Mouse (Mus musculus): Measurements from ENCODE around the gene Pnpo. TPM values are rescaled to one million over a fixed set of nuclear protein-coding genes. Genes with fewer than 3 reads are reported as not detected.
A peak's percentile ranks its signal among the peaks of the same experiment; 100 is the strongest.

The Pnpo gene
- polyA plus RNA-seq, 1 experiment from 2014 or later = 38.0 TPM

- H3K4me1 ChIP-seq (ENCODE audit: insufficient read depth, low read length) = peaks cover 22% of the 10 kb centered on the region
- 54% methylated on average over 9 of the region's 9 CpGs for WGBS
- H3K4me3 ChIP-seq (ENCODE audit: low read length) = peak overlapping the region; percentile 50
- no peaks in the 10 kb centered on the region for H3K9me3 ChIP-seq (ENCODE audit: low read length)
- no peaks in the 10 kb centered on the region for H3K36me3 ChIP-seq (ENCODE audit: insufficient read depth, low read length)
- ATAC-seq (ENCODE audit: low FRiP score, low TSS enrichment) = peak; percentile 72
- H3K9ac ChIP-seq (replicated peaks; ENCODE audit: low read length) = peak overlapping the region; percentile 72
- peak overlapping the region; percentile 99 for H3K27ac ChIP-seq (ENCODE audit: low read length)
- H3K4me2 ChIP-seq (replicated peaks; ENCODE audit: low read depth, low read length) = peak overlapping the region; percentile 52
- H3K27me3 ChIP-seq (ENCODE audit: insufficient read depth, low read length) = no peaks in the 10 kb centered on the region
Measured at GRCm38 (mm10) chr11:96929766-96930331, 13.9 kb downstream of the Pnpo start.

- Histone ChIP-seq H3K9ac (replicated peaks; ENCODE audit: low read length) (peak overlapping the region; percentile 72), H3K9me3 (ENCODE audit: low read length) (no peaks in the 10 kb centered on the region), H3K36me3 (ENCODE audit: insufficient read depth, low read length) (no peaks in the 10 kb centered on the region), H3K4me1 (ENCODE audit: insufficient read depth, low read length) (peaks cover 17% of the 10 kb centered on the region), H3K27me3 (ENCODE audit: insufficient read depth, low read length) (no peaks in the 10 kb centered on the region), H3K27ac (ENCODE audit: low read length) (peak overlapping the region; percentile 99), H3K4me2 (replicated peaks; ENCODE audit: low read depth, low read length) (peak overlapping the region; percentile 52), H3K4me3 (ENCODE audit: low read length) (peak overlapping the region; percentile 50)
- ATAC-seq (ENCODE audit: low FRiP score, low TSS enrichment) = peak; percentile 89
- WGBS = 10% methylated on average over 13 of the region's 13 CpGs
Measured at GRCm38 (mm10) chr11:96929096-96929765, 14.6 kb downstream of the Pnpo start.

GRCm38 (mm10) chr11:96928691-96929090 lies 15.1 kb downstream of the Pnpo start:
- 1% methylated on average over 5 of the region's 5 CpGs for WGBS
- peak overlapping the region; percentile 99 for H3K27ac ChIP-seq (ENCODE audit: low read length)
- H3K9ac ChIP-seq (replicated peaks; ENCODE audit: low read length) = peak overlapping the region; percentile 45
- ATAC-seq (ENCODE audit: low FRiP score, low TSS enrichment) = peak; percentile 78
- H3K36me3 ChIP-seq (ENCODE audit: insufficient read depth, low read length) = no peaks in the 10 kb centered on the region
- peak overlapping the region; percentile 52 for H3K4me2 ChIP-seq (replicated peaks; ENCODE audit: low read depth, low read length)
- no peaks in the 10 kb centered on the region for H3K9me3 ChIP-seq (ENCODE audit: low read length)
- H3K4me1 ChIP-seq (ENCODE audit: insufficient read depth, low read length) = peaks cover 17% of the 10 kb centered on the region
- no peaks in the 10 kb centered on the region for H3K27me3 ChIP-seq (ENCODE audit: insufficient read depth, low read length)
- peak overlapping the region; percentile 50 for H3K4me3 ChIP-seq (ENCODE audit: low read length)

- Histone ChIP-seq H3K4me3 (ENCODE audit: low read length) (peak within 1 kb of the TSS; percentile 50), H3K9me3 (ENCODE audit: low read length) (no peaks in the 10 kb centered on the region), H3K9ac (replicated peaks; ENCODE audit: low read length) (peak within 1 kb of the TSS; percentile 45), H3K36me3 (ENCODE audit: insufficient read depth, low read length) (no peaks in the 10 kb centered on the region), H3K4me2 (replicated peaks; ENCODE audit: low read depth, low read length) (peak within 1 kb of the TSS; percentile 52), H3K4me1 (ENCODE audit: insufficient read depth, low read length) (peaks cover 13% of the 10 kb centered on the region), H3K27me3 (ENCODE audit: insufficient read depth, low read length) (no peaks in the 10 kb centered on the region), H3K27ac (ENCODE audit: low read length) (peak within 1 kb of the TSS; percentile 99)
- WGBS = 56% methylated on average over 2 of the region's 2 CpGs
- no peak for ATAC-seq (ENCODE audit: low FRiP score, low TSS enrichment)
Measured at GRCm38 (mm10) chr11:96928088-96928487, 15.7 kb downstream of the Pnpo start, which contains the start of gene Prr15l. Gene Prr15l (plus strand): TSS chr11:96928104.

- H3K27me3 ChIP-seq (ENCODE audit: insufficient read depth, low read length) = no peaks in the 10 kb centered on the region
- ATAC-seq (ENCODE audit: low FRiP score, low TSS enrichment) = no peak
- peaks cover 9% of the 10 kb centered on the region for H3K4me1 ChIP-seq (ENCODE audit: insufficient read depth, low read length)
- 88% methylated on average over 5 of the region's 5 CpGs for WGBS
- H3K36me3 ChIP-seq (ENCODE audit: insufficient read depth, low read length) = no peaks in the 10 kb centered on the region
- H3K9ac ChIP-seq (replicated peaks; ENCODE audit: low read length) = no peak overlapping the region
- H3K4me3 ChIP-seq (ENCODE audit: low read length) = no peak overlapping the region
- no peak overlapping the region for H3K27ac ChIP-seq (ENCODE audit: low read length)
- H3K9me3 ChIP-seq (ENCODE audit: low read length) = no peaks in the 10 kb centered on the region
- H3K4me2 ChIP-seq (replicated peaks; ENCODE audit: low read depth, low read length) = no peak overlapping the region
Measured at GRCm38 (mm10) chr11:96926587-96926986, 17.2 kb downstream of the Pnpo start.

GRCm38 (mm10) chr11:96925469-96926148 lies 18.2 kb downstream of the Pnpo start:
- no peak for ATAC-seq (ENCODE audit: low FRiP score, low TSS enrichment)
- Histone ChIP-seq H3K9me3 (ENCODE audit: low read length) (no peaks in the 10 kb centered on the region), H3K4me2 (replicated peaks; ENCODE audit: low read depth, low read length) (no peak overlapping the region), H3K36me3 (ENCODE audit: insufficient read depth, low read length) (no peaks in the 10 kb centered on the region), H3K4me3 (ENCODE audit: low read length) (no peak overlapping the region), H3K27ac (ENCODE audit: low read length) (no peak overlapping the region), H3K27me3 (ENCODE audit: insufficient read depth, low read length) (no peaks in the 10 kb centered on the region), H3K9ac (replicated peaks; ENCODE audit: low read length) (no peak overlapping the region), H3K4me1 (ENCODE audit: insufficient read depth, low read length) (peaks cover 7% of the 10 kb centered on the region; the same call in 1 of the 2 replicates)
- 85% methylated on average over 12 of the region's 12 CpGs for WGBS

GRCm38 (mm10) chr11:96924861-96925260 lies 18.9 kb downstream of the Pnpo start:
- H3K4me2 ChIP-seq (replicated peaks; ENCODE audit: low read depth, low read length) = no peak overlapping the region
- H3K9me3 ChIP-seq (ENCODE audit: low read length) = no peaks in the 10 kb centered on the region
- no peak for ATAC-seq (ENCODE audit: low FRiP score, low TSS enrichment)
- WGBS = 79% methylated on average over 11 of the region's 11 CpGs
- H3K27me3 ChIP-seq (ENCODE audit: insufficient read depth, low read length) = no peaks in the 10 kb centered on the region
- H3K27ac ChIP-seq (ENCODE audit: low read length) = no peak overlapping the region
- H3K4me1 ChIP-seq (ENCODE audit: insufficient read depth, low read length) = peaks cover 6% of the 10 kb centered on the region; the same call in 1 of the 2 replicates
- no peak overlapping the region for H3K4me3 ChIP-seq (ENCODE audit: low read length)
- H3K9ac ChIP-seq (replicated peaks; ENCODE audit: low read length) = no peak overlapping the region
- no peaks in the 10 kb centered on the region for H3K36me3 ChIP-seq (ENCODE audit: insufficient read depth, low read length)

- Histone ChIP-seq H3K9me3 (ENCODE audit: low read length) (no peaks in the 10 kb centered on the region), H3K4me2 (replicated peaks; ENCODE audit: low read depth, low read length) (no peak overlapping the region), H3K27ac (ENCODE audit: low read length) (no peak overlapping the region), H3K36me3 (ENCODE audit: insufficient read depth, low read length) (no peaks in the 10 kb centered on the region), H3K27me3 (ENCODE audit: insufficient read depth, low read length) (no peaks in the 10 kb centered on the region), H3K4me1 (ENCODE audit: insufficient read depth, low read length) (peaks cover 8% of the 10 kb centered on the region), H3K4me3 (ENCODE audit: low read length) (no peak overlapping the region), H3K9ac (replicated peaks; ENCODE audit: low read length) (0 out of 2 replicates have a peak overlapping the region, but pooled peaks have one; percentile 9)
- ATAC-seq (ENCODE audit: low FRiP score, low TSS enrichment) = no peak
- 49% methylated on average over 6 of the region's 6 CpGs for WGBS
Measured at GRCm38 (mm10) chr11:96919003-96919402, 24.8 kb downstream of the Pnpo start.

GRCm38 (mm10) chr11:96917415-96917814 lies 26.4 kb downstream of the Pnpo start:
- no peaks in the 10 kb centered on the region for H3K9me3 ChIP-seq (ENCODE audit: low read length)
- H3K4me2 ChIP-seq (replicated peaks; ENCODE audit: low read depth, low read length) = 0 out of 2 replicates have a peak overlapping the region, but pooled peaks have one; percentile 58
- H3K27ac ChIP-seq (ENCODE audit: low read length) = no peak overlapping the region
- H3K4me1 ChIP-seq (ENCODE audit: insufficient read depth, low read length) = peaks cover 8% of the 10 kb centered on the region
- H3K4me3 ChIP-seq (ENCODE audit: low read length) = no peak overlapping the region
- H3K36me3 ChIP-seq (ENCODE audit: insufficient read depth, low read length) = no peaks in the 10 kb centered on the region
- 82% methylated on average over 6 of the region's 6 CpGs for WGBS
- no peaks in the 10 kb centered on the region for H3K27me3 ChIP-seq (ENCODE audit: insufficient read depth, low read length)
- no peak overlapping the region for H3K9ac ChIP-seq (replicated peaks; ENCODE audit: low read length)
- ATAC-seq (ENCODE audit: low FRiP score, low TSS enrichment) = no peak
